Mouse (Mus musculus): ENCODE data around the gene Mdp1.

GRCm38 (mm10) chr14:55629312-55629711 lies 31.0 kb downstream of the Mdp1 start:
- TF ChIP-seq CTCF (IDR thresholded peaks at IDR 0.05; ENCODE audit: borderline replicate concordance, control insufficient read depth, extremely low read depth, insufficient read depth, low read length, poor library complexity) (peak; percentile 84; the same call in 1 of the 2 replicates), POLR2A (IDR thresholded peaks at IDR 0.05; ENCODE audit: control insufficient read depth, extremely low read depth, insufficient read depth, low read length, poor library complexity) (no peak)

Data from thymus, adult 2 months (tissue).